18 mouse cellular contexts compared by ENCODE assay signal in the genomic region with DNA sequence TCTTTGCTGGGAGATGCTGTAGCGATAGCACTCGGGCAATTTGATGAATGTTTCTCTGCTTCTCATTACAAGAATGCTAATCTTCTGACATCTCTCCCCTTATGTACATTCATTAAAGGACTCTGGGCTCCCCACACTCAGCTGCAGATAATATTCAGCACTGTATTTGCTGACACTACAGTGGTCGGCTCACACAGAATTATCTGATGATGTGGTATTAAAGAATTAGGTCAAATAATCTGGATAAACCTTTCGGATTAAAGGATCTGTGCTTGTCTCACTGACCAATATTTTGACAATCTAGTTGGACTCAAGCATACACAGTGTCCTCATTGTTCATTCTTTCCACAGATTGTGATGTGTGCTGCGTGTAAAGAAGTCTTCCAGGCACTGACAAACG.
"Had no signal": no experiment of that assay in that cellular context is flagged by ENCODE, and none has a peak within 500 bp of the region (broad histone marks: within the 10 kb centered on the region; RNA-seq: fewer than 3 reads in every experiment).

No protein-coding gene starts in this region.

- ATAC-seq: liver, embryonic 12.5 days; midbrain, embryonic 16.5 days had no signal

- H3K4me2 ChIP-seq: liver, embryonic 12.5 days; lung, embryonic 14.5 days; midbrain, embryonic 12.5 days; neural tube, embryonic 13.5 days; neural tube, embryonic 15.5 days had no signal

- DNase-seq: lung, adult 18-20 months; lung, embryonic 14.5 days; lung, postnatal 10 days; lung, postnatal 4 days; right cerebral cortex, adult 18-20 months; right cerebral cortex, postnatal 14 days; spleen, adult 18-20 months; thymus, adult 18-20 months; thymus, postnatal 14 days; thymus, postnatal 36 days had no signal

- H3K27me3 ChIP-seq: liver, embryonic 12.5 days; midbrain, embryonic 12.5 days; neural tube, embryonic 13.5 days; neural tube, embryonic 15.5 days had no signal

- H3K4me3 ChIP-seq: liver, embryonic 12.5 days; midbrain, embryonic 10.5 days; midbrain, embryonic 12.5 days; myocyte; neural tube, embryonic 13.5 days; neural tube, embryonic 15.5 days had no signal

- H3K36me3 ChIP-seq: liver, embryonic 12.5 days; midbrain, embryonic 10.5 days; midbrain, embryonic 12.5 days; neural tube, embryonic 13.5 days; neural tube, embryonic 15.5 days had no signal

- H3K4me1 ChIP-seq: liver, embryonic 12.5 days; midbrain, embryonic 10.5 days; neural tube, embryonic 15.5 days had no signal

- H3K9me3 ChIP-seq: liver, embryonic 12.5 days; midbrain, embryonic 10.5 days; midbrain, embryonic 12.5 days; neural tube, embryonic 13.5 days; neural tube, embryonic 15.5 days had no signal

- H3K9ac ChIP-seq: liver, embryonic 12.5 days; liver, embryonic 14.5 days; lung, embryonic 14.5 days; midbrain, embryonic 12.5 days; neural tube, embryonic 13.5 days; neural tube, embryonic 15.5 days had no signal

- H3K27ac ChIP-seq: liver, embryonic 12.5 days; liver, embryonic 14.5 days; midbrain, embryonic 10.5 days; midbrain, embryonic 12.5 days; neural tube, embryonic 13.5 days; neural tube, embryonic 15.5 days had no signal
